Mouse (Mus musculus): Measurements from ENCODE around the gene Acap3.

- TF ChIP-seq TAL1 (IDR thresholded peaks at IDR 0.05; ENCODE audit: low read length) (no peak), ETS1 (IDR thresholded peaks at IDR 0.05; ENCODE audit: low read depth, low read length) (no peak), HCFC1 (IDR thresholded peaks at IDR 0.05; ENCODE audit: low read depth, low read length) (no peak), CHD1 (IDR thresholded peaks at IDR 0.05; ENCODE audit: low read depth, low read length) (no peak), CTCF (IDR thresholded peaks at IDR 0.05 in 2 of 3, conservative IDR thresholded peaks at IDR 0.05 in 1 of 3; ENCODE audit: control insufficient read depth in 1 of 3, insufficient read depth in 1 of 3, low read depth in 2 of 3, low read length in 3 of 3, poor library complexity in 1 of 3, severe bottlenecking in 1 of 3) (no peak), EP300 (IDR thresholded peaks at IDR 0.05; ENCODE audit: low read depth in 1 of 2, low read length in 2 of 2) (no peak), UBTF (IDR thresholded peaks at IDR 0.05; ENCODE audit: borderline replicate concordance, insufficient read depth, low read depth, low read length) (no peak), NRF1 (IDR thresholded peaks at IDR 0.05; ENCODE audit: insufficient read depth, low read depth, low read length, poor library complexity, severe bottlenecking) (no peak), KAT2A (conservative IDR thresholded peaks at IDR 0.05; ENCODE audit: low read depth, low read length) (no peak), POLR2AphosphoS5 (IDR thresholded peaks at IDR 0.05; ENCODE audit: borderline replicate concordance, low read depth, low read length) (no peak), POLR2A (IDR thresholded peaks at IDR 0.05; ENCODE audit: control insufficient read depth in 1 of 2, insufficient read depth in 1 of 2, low read depth in 1 of 2, low read length in 2 of 2, poor library complexity in 1 of 2) (no peak), MYC (IDR thresholded peaks at IDR 0.05; ENCODE audit: low read depth, low read length) (no peak), ZNF384 (IDR thresholded peaks at IDR 0.05; ENCODE audit: low read depth, low read length) (no peak)
Observed at GRCm38 (mm10) chr4:155851368-155851767, 40.3 kb upstream of the Acap3 start.

All from MEL (cell line).